Mouse (Mus musculus) liver, embryonic 15.5 days (tissue): ENCODE measurements around the gene Grb2. TPM values are rescaled to one million over a fixed set of nuclear protein-coding genes. Genes with fewer than 3 reads are reported as not detected.

Experiments used
- ATAC-seq: fragments of 200-750 bp; cut with Nextera tagmentation; 2 replicates; pipeline ENCODE4 v1.8.0; 2017; ENCODE audit warnings: moderate number of reproducible peaks, mild to moderate bottlenecking, moderate library complexity; ENCODE audit not compliant: insufficient read depth
- H3K27ac ChIP-seq: fragments of 300-500 bp; sonication (generic); replicated peaks from 2 replicates; pipeline ENCODE4 v1.5.1; 2015; ENCODE audit warnings: mild to moderate bottlenecking, inconsistent platforms
- H3K27me3 ChIP-seq: fragments of 300-500 bp; sonication (generic); 2 replicates; pipeline ENCODE4 v1.6.1; 2015; ENCODE audit warnings: mild to moderate bottlenecking, inconsistent platforms
- H3K36me3 ChIP-seq: fragments of 300-500 bp; sonication (generic); replicated peaks from 2 replicates; pipeline ENCODE4 v1.6.1; 2015; ENCODE audit warnings: moderate library complexity, mild to moderate bottlenecking, inconsistent platforms
- H3K4me1 ChIP-seq: fragments of 300-500 bp; sonication (generic); replicated peaks from 2 replicates; pipeline ENCODE4 v1.6.1; 2015; ENCODE audit warnings: inconsistent platforms
- H3K4me2 ChIP-seq: fragments of 300-500 bp; sonication (generic); 2 replicates; pipeline ENCODE4 v1.6.1; 2015; ENCODE audit warnings: moderate library complexity, mild to moderate bottlenecking, inconsistent platforms
- H3K4me3 ChIP-seq: fragments of 300-500 bp; sonication (generic); replicated peaks from 2 replicates; pipeline ENCODE4 v1.5.1; 2015; ENCODE audit warnings: mild to moderate bottlenecking, inconsistent platforms
- H3K9ac ChIP-seq: fragments of 300-500 bp; sonication (generic); 2 replicates; pipeline ENCODE4 v1.6.1; 2015; ENCODE audit warnings: moderate library complexity, mild to moderate bottlenecking, inconsistent platforms
- H3K9me3 ChIP-seq: fragments of 300-500 bp; sonication (generic); replicated peaks from 2 replicates; pipeline ENCODE4 v1.6.1; 2016; ENCODE audit warnings: inconsistent platforms
- WGBS: fragments of 180-500 bp; shearing (Covaris S2); methylation state at CpG from one replicate; pipeline ENCODE4 v1.1.7; 2015; ENCODE audit warnings: mixed read lengths; ENCODE audit not compliant: insufficient replicate concordance; 5-methylcytosine and 5-hydroxymethylcytosine counted together
- polyA plus RNA-seq: library from polyadenylated mRNA; unstranded; fragments of >200 nt; fragmentation: Nextera tagmentation; extraction: Ambion mirVana; gene quantifications from 2 replicates; pipeline ENCODE4 v1.2.1, GENCODE M21; 2015

The Grb2 gene
- polyA plus RNA-seq, 1 experiment from 2014 or later: 55.8 TPM

GRCm38 (mm10) chr11:115712268-115712667, 3.9 kb upstream of the Grb2 start:
- Histone ChIP-seq H3K27me3 (no peaks in the 10 kb centered on the region), H3K9me3 (no peaks in the 10 kb centered on the region), H3K36me3 (no peaks in the 10 kb centered on the region), H3K4me3 (peak overlapping the region; percentile 26), H3K4me2 (peak overlapping the region; percentile 46), H3K9ac (no peak overlapping the region), H3K4me1 (peaks cover 55% of the 10 kb centered on the region), H3K27ac (peak overlapping the region; percentile 71)
- no peak for ATAC-seq
- WGBS: 11% methylated on average over 2 of the region's 2 CpGs

GRCm38 (mm10) chr11:115711133-115711532, 2.7 kb upstream of the Grb2 start:
- Histone ChIP-seq H3K9ac (no peak overlapping the region), H3K27ac (no peak overlapping the region), H3K9me3 (no peaks in the 10 kb centered on the region), H3K36me3 (no peaks in the 10 kb centered on the region), H3K4me1 (peaks cover 55% of the 10 kb centered on the region), H3K4me3 (no peak overlapping the region), H3K27me3 (no peaks in the 10 kb centered on the region), H3K4me2 (no peak overlapping the region)
- WGBS: 75% methylated on average over 9 of the region's 9 CpGs
- no peak for ATAC-seq

- H3K27me3 ChIP-seq: no peaks in the 10 kb centered on the region
- 54% methylated on average over 6 of the region's 6 CpGs for WGBS
- no peak for ATAC-seq
- peak overlapping the region; percentile 97 for H3K4me2 ChIP-seq
- no peaks in the 10 kb centered on the region for H3K9me3 ChIP-seq
- peaks cover 66% of the 10 kb centered on the region for H3K4me1 ChIP-seq
- H3K27ac ChIP-seq: peak overlapping the region; percentile 97; the same call in 1 of the 2 replicates
- no peak overlapping the region; the same call in 1 of the 2 replicates for H3K9ac ChIP-seq
- H3K36me3 ChIP-seq: no peaks in the 10 kb centered on the region
- no peak overlapping the region for H3K4me3 ChIP-seq
Measured at GRCm38 (mm10) chr11:115709829-115710559, 1.6 kb upstream of the Grb2 start.

GRCm38 (mm10) chr11:115708956-115709828, 795 bp upstream of the Grb2 start:
- ATAC-seq: peak; percentile 56
- H3K9ac ChIP-seq: peak overlapping the region; percentile 68
- H3K4me1 ChIP-seq: peaks cover 67% of the 10 kb centered on the region
- H3K9me3 ChIP-seq: no peaks in the 10 kb centered on the region
- H3K27ac ChIP-seq: peak overlapping the region; percentile 97
- H3K36me3 ChIP-seq: no peaks in the 10 kb centered on the region
- 2% methylated on average over 23 of the region's 23 CpGs for WGBS
- no peaks in the 10 kb centered on the region for H3K27me3 ChIP-seq
- H3K4me3 ChIP-seq: peak overlapping the region; percentile 99
- peak overlapping the region; percentile 97 for H3K4me2 ChIP-seq

- H3K27me3 ChIP-seq: no peaks in the 10 kb centered on the region
- H3K27ac ChIP-seq: peak overlapping the region; percentile 97
- peak overlapping the region; percentile 99 for H3K4me3 ChIP-seq
- H3K9ac ChIP-seq: peak overlapping the region; percentile 99
- H3K4me2 ChIP-seq: peak overlapping the region; percentile 97
- H3K36me3 ChIP-seq: no peaks in the 10 kb centered on the region
- 1% methylated on average over 44 of the region's 44 CpGs for WGBS
- H3K4me1 ChIP-seq: peaks cover 59% of the 10 kb centered on the region
- no peaks in the 10 kb centered on the region for H3K9me3 ChIP-seq
- peak; percentile 43 for ATAC-seq
Measured at GRCm38 (mm10) chr11:115707313-115708208, 836 bp downstream of the Grb2 start.

GRCm38 (mm10) chr11:115706584-115706983, 1.8 kb downstream of the Grb2 start:
- no peak for ATAC-seq
- Histone ChIP-seq H3K4me1 (peaks cover 52% of the 10 kb centered on the region), H3K27ac (peak overlapping the region; percentile 97; the same call in 1 of the 2 replicates), H3K36me3 (no peaks in the 10 kb centered on the region), H3K9me3 (no peaks in the 10 kb centered on the region), H3K27me3 (no peaks in the 10 kb centered on the region), H3K4me2 (peak overlapping the region; percentile 97), H3K9ac (peak overlapping the region; percentile 99; the same call in 1 of the 2 replicates), H3K4me3 (peak overlapping the region; percentile 99)
- 85% methylated on average over 10 of the region's 10 CpGs for WGBS

- no peak overlapping the region; the same call in 1 of the 2 replicates for H3K9ac ChIP-seq
- H3K4me2 ChIP-seq: peak overlapping the region; percentile 21; the same call in 1 of the 2 replicates
- peaks cover 58% of the 10 kb centered on the region for H3K4me1 ChIP-seq
- ATAC-seq: no peak
- no peak overlapping the region for H3K4me3 ChIP-seq
- 45% methylated on average over 2 of the region's 2 CpGs for WGBS
- no peaks in the 10 kb centered on the region for H3K9me3 ChIP-seq
- no peaks in the 10 kb centered on the region for H3K36me3 ChIP-seq
- H3K27ac ChIP-seq: peak overlapping the region; percentile 53; the same call in 1 of the 2 replicates
- no peaks in the 10 kb centered on the region for H3K27me3 ChIP-seq
Measured at GRCm38 (mm10) chr11:115705561-115705960, 2.8 kb downstream of the Grb2 start.

GRCm38 (mm10) chr11:115704648-115705047, 3.7 kb downstream of the Grb2 start:
- Histone ChIP-seq H3K9ac (no peak overlapping the region), H3K27ac (no peak overlapping the region), H3K4me1 (peaks cover 60% of the 10 kb centered on the region), H3K4me3 (no peak overlapping the region), H3K27me3 (no peaks in the 10 kb centered on the region), H3K9me3 (no peaks in the 10 kb centered on the region), H3K36me3 (no peaks in the 10 kb centered on the region), H3K4me2 (no peak overlapping the region)
- no peak for ATAC-seq
- 63% methylated on average over 10 of the region's 10 CpGs for WGBS

GRCm38 (mm10) chr11:115703466-115703865, 4.9 kb downstream of the Grb2 start:
- Histone ChIP-seq H3K4me2 (no peak overlapping the region), H3K9ac (no peak overlapping the region), H3K4me1 (peaks cover 58% of the 10 kb centered on the region), H3K9me3 (no peaks in the 10 kb centered on the region), H3K27me3 (no peaks in the 10 kb centered on the region), H3K4me3 (no peak overlapping the region), H3K36me3 (peaks cover under 1% of the 10 kb centered on the region; the same call in 1 of the 2 replicates), H3K27ac (no peak overlapping the region)
- no peak for ATAC-seq
- 82% methylated on average over 2 of the region's 2 CpGs for WGBS

GRCm38 (mm10) chr11:115698986-115699728, 9.2 kb downstream of the Grb2 start:
- H3K9me3 ChIP-seq: no peaks in the 10 kb centered on the region
- no peaks in the 10 kb centered on the region for H3K27me3 ChIP-seq
- H3K36me3 ChIP-seq: peaks cover 21% of the 10 kb centered on the region
- peaks cover 52% of the 10 kb centered on the region for H3K4me1 ChIP-seq
- WGBS: 30% methylated on average over 17 of the region's 17 CpGs
- peak overlapping the region; percentile 53 for H3K4me3 ChIP-seq
- H3K9ac ChIP-seq: peak overlapping the region; percentile 45
- H3K27ac ChIP-seq: 0 out of 2 replicates have a peak overlapping the region, but pooled peaks have one; percentile 16
- ATAC-seq: peak; percentile 62
- H3K4me2 ChIP-seq: peak overlapping the region; percentile 63
